Mouse (Mus musculus) spleen, adult 12 weeks (tissue): ENCODE measurements around the gene Sgsh.
"Not testable (repeated sequence)": the region's sequence is repeated elsewhere in the genome, so short reads cannot be mapped to it uniquely, and the experiment has no call there.

ENCODE experiments used
- DNase-seq: peaks from one replicate; pipeline ENCODE4 v3.0.0; 2022; ENCODE audit warnings: low spot score

Sgsh gene

DNA sequence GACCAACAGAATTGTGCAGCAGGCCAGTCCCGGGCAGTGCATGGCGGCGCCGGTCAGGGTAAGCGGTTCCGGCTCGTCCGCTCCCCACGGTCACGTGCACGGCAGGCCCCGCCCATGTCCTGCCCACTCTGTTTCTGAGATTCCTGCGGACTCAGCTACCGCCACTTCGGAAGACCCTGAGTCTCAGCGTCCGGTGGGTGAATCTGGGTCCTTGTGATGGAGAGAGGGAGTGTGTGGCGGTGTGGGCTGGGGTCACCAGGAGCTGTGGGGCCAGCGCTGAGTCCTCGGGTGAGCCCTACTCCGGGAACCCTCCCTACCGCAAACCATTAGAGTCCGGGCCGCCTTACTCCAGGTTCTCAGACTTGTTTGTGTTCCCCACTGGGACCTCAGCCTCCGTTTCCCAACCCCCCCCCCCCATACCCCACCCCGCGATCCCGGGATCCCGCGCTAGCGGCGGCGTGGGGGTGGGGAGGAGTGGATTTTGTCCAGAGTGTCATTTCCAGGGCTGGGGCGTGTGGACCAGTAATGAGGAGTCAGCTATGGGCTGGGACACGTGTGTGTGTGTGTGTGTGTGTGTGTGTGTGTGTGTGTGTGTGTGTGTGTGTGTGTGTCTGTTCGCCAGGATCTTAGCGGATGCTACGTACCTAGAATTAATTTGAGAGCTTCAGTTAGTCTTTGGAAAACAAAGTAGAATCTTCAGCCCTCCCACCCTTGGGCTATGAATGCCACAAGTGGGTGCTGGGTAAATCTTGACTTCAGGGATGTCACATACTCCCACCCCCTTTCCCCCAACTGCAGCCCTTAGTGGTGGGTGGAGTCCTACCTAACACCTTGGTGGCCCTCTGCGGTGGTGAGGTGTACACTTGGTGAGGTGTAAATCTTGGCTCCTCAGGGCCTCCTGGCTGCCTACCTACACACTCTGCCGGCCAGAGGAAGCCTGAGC lies at the start of gene Sgsh, which contains the start of gene Slc26a11:
Gene Sgsh, minus strand, starts transcription at position 94 of the 943 bp plus-strand sequence.
Gene Slc26a11, plus strand, starts transcription at position 115 of the 943 bp plus-strand sequence.
- peak; percentile 69 for DNase-seq

DNA sequence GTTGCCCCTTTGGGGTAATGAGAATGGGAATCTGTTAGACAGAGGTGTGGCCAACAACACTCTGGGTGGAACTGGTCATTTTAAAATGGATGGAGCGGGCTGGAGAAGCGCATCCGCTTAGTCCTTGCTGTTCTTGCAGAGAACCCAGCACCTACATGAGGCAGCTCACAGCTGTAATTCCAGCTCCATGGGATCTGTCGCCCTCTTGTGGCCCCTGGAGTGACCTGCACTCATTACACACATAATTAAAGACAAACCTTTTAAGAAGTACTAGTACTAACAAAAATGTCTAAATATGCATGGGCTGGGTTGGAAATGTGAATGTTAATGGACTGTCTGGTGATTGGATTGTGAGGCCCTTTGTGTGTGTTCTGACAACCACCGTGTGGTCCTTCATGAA lies 49.3 kb upstream of the Sgsh start:
- peak; percentile 60 for DNase-seq

GRCm38 (mm10) chr11:119402501-119403160 lies 47.3 kb upstream of the Sgsh start:
- no peak for DNase-seq

- DNase-seq, result no peak
Measured at GRCm38 (mm10) chr11:119396461-119396860, 41.1 kb upstream of the Sgsh start.

DNA sequence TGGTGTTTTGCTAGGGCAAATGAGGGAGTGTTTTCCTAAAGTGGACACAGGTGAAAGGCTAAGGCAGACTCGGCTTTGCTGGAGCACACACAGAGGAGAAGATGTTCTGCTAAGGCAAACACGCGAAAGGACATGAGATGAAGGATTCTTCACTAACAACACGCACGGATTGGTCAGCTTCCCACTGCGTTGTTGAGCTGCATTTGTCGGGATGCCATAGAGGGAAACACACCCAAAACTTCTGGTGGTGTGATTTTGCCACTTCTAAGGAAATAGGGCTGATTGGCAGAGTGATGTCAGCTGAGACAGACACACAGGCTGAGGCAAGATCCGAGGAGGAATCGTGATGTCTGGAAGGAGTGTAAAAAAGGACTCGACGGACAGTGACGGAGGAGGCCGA lies 40.6 kb upstream of the Sgsh start:
- DNase-seq, result no peak

DNA sequence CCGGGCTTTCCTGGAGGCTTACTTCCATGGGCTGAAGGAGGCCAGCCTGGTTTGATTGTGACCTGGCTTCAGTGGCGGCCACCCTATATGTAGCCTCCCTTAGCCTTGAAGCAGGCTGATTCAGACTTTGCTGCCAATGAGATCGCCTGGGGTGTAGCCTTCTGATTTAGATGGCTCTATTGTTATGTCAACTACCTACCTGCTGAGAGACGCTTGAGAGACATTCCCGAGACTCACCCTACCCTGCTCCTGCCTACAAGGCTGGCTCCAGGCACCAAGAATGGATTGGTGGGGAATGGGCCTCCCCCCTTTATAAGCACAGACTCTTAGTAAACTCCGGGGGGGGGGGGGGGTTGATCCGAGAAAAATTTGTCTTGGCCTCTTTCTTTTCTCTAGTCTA lies 40.1 kb upstream of the Sgsh start:
- DNase-seq, result no peak

- DNase-seq, result no peak
Measured at GRCm38 (mm10) chr11:119394210-119394609, 38.9 kb upstream of the Sgsh start.

DNA sequence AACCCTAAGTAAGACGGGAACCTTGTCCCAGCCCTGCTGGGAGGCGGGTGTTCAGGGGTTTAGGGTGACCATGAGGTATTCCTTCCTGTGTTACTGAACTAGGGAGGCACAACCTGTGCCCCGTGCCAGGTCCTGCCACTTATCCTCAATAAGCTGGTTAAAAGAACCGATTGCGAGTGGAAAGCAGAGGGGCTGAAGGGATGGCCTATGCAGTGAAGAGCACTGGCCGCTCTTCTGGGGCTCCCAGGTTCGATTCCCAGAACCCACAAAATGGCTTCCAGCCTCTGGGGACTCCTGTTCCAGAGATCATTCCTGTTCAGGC lies 38.1 kb upstream of the Sgsh start:
- peak; percentile 26 for DNase-seq

GRCm38 (mm10) chr11:119392800-119393482 lies 37.6 kb upstream of the Sgsh start, which contains the start of gene Rnf213:
Gene Rnf213, plus strand, starts transcription at chr11:119393100.
- peak; percentile 62 for DNase-seq

DNA sequence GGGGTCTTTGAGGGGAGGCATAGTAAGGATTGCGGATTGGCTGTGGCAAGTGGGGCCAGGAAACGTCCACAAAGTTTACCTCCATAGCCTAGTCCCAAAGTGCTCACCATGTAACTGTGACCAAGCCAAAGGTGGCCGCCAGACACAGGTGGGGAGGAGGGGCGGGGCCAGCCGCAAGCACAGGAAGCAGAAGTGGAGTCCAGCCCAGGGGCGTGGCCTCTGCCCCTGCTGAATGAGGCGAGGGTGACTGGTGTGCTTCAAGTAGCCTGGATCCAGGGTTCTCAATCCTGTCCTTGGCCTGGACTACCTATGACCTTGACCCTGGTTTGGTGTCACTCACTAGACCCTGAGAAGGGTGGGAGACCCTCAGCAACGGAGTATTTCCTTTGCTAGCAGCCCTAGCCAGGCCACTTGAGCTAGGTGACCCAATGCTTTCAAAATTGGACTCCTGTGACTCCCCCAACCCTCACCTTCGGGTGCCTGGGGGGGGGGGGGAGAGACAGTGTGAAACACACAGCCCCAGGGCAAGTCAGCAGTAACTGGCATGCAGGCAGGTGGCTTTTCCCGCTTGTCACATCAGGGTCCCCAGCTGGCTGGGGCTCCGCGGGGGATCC lies 36.8 kb upstream of the Sgsh start:
- peak; percentile 76 for DNase-seq

DNA sequence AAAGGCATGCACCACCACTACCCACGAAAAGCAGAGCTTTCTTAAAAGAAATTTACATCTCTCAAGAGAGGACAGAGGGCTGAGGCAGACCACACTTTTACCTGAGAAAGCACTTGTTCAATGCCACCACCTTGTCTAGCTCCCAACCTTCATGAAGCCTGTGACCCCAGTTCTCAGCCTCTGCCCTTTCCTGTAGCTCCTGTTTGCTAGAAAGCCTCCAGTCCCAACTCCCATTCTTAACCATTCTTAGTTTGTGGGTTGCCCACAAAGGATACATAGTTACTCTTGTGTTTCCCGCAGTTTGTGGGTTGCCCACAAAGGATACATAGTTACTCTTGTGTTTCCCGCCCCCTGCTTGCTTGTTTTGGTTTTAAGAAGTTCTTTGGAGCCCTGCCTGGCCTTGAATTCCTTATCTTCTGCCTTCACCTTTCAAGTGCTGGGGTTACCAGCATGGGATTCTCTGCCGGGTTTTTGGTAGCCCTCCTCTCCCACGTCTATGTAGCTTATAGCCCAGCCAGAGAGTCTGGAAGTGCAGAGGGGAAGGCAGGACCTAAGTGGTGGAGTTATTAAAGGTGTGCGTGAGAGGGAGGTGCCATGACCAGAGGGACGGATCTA lies 36.2 kb upstream of the Sgsh start:
- DNase-seq, result peak; percentile 25

- DNase-seq, result peak; percentile 47
Measured at GRCm38 (mm10) chr11:119390271-119391231, 35.2 kb upstream of the Sgsh start.

- DNase-seq, result peak; percentile 31
Measured at GRCm38 (mm10) chr11:119389851-119390270, 34.5 kb upstream of the Sgsh start.

DNA sequence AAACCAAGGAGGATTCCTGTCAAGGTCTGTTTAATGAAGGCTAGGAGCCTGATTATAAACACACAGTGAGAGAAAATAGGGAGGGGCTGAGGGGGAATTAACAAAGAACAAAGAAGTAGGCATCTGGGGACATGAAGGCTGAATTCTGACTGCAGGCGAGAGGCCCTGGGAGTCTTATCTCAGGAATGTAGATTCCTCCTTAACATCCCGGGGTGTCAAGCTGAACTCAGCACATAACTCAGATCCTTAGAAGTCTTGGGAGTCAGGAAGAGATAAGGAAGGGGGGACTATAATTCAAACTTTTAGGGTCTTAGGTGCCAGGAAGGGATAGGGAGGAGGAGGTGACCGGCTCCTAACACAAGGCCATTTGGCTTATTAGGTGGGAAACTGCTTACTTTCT lies 31.9 kb upstream of the Sgsh start:
- DNase-seq, result not testable (repeated sequence)

DNA sequence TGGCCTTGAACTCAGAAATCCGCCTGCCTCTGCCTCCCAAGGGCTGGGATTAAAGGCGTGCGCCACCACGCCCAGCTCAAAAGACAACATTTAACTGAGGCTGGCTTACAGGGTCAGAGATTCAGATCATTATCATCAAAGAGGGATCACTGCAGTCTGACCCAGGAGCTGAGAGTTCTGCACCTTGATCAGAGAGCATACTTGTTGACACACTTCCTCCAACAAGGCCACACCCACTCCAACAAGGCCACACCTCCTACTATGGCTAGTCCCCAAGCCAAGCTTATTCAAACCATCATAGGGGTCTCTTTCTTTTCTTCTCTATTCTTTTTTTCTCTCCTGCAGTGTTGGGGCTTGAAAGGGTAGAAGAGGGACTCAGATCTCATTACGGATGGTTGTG lies 31.0 kb upstream of the Sgsh start:
- no peak for DNase-seq

DNA sequence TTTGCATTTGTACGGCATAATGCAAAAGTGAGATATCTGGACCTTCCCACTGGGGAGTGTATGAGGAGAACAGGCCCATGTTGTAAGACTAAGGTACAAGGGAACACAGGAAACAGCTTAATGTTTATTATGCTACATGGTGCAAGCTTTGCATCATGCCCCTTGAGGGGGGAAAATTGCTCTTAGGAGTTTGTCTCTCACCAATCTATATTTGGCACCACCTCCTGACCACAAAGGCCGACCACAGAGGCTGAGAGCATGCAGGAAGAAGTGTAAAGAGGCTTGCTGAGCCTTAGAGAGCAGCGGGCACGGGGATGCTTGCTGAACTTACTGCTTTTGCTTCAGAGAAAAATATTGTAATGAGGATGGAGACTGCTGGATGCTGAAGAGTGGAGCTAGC lies 29.6 kb upstream of the Sgsh start:
- DNase-seq, result no peak

DNA sequence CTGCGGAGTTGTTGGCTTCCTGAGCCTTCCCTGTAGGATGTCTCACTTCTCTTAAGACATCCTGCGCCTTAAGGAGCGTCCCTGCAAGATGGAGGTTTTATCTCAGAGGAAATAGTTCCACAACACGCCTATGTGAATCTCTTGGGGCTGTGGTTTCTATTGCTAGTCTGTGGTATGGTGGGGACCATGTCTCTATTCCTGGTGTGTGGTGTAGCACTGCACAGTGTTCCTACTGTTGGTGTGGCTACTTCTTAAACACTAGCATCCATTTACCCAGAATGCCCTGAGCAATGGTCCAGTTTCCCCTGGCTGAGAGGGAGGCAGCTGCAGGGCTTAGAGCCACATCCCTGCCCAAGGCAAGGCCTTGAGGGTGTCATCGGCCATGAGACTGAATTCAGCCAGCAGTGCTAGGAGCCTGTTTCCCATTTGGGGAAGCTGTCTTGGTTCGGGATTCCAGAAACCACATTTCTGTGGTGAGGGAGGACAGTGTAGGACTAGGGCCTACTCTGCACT lies 27.1 kb upstream of the Sgsh start:
- DNase-seq, result no peak

- no peak for DNase-seq
Measured at GRCm38 (mm10) chr11:119381631-119382337, 26.4 kb upstream of the Sgsh start.

GRCm38 (mm10) chr11:119378551-119378950 lies 23.2 kb upstream of the Sgsh start:
- no peak for DNase-seq

DNA sequence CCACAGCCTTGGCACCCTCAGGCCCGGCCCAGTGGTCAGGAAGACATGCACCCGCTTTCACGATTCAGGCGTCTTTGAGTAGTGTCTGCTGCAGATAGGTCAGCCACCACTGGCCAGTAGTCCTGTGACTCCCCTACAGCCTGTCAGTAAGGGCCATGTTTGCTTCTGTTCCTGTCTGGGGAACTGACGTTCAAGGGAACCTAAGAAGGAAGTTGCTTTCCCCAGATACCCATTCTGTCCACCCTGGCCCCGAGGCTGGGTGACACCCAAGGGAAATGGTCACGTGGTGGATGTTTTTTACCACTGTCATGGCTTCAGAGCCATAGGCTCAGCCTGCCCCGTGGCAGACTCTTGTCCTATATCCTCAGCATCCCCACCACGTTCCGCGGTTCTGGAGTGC lies 22.0 kb upstream of the Sgsh start:
- no peak for DNase-seq
